Mouse (Mus musculus) liver, embryonic 14.5 days (tissue): Measurements from ENCODE around the gene Dgat2. TPM values are rescaled to one million over a fixed set of nuclear protein-coding genes. Genes with fewer than 3 reads are reported as not detected.

Source experiments
- ATAC-seq: fragments of 200-750 bp; cut with Nextera tagmentation; 2 replicates; pipeline ENCODE4 v1.8.0; 2017; ENCODE audit warnings: moderate number of reproducible peaks, mild to moderate bottlenecking, moderate library complexity; ENCODE audit not compliant: insufficient read depth
- DNase-seq, 3 experiments: peaks; one replicate each; pipeline ENCODE4 v3.0.0-alpha.2; 2012 to 2013; ENCODE audit warnings: low read depth in 3 of 3, low spot score in 3 of 3
- H3K27ac ChIP-seq: fragments of 300-500 bp; sonication (generic); 2 replicates; pipeline ENCODE4 v1.5.1; 2014; ENCODE audit warnings: moderate library complexity, mild to moderate bottlenecking, control low read depth, inconsistent platforms
- H3K27me3 ChIP-seq: fragments of 300-500 bp; sonication (generic); 2 replicates; pipeline ENCODE4 v1.6.1; 2014; ENCODE audit warnings: mild to moderate bottlenecking, low read length, moderate library complexity; ENCODE audit not compliant: control insufficient read depth, insufficient read depth
- H3K36me3 ChIP-seq: fragments of 300-500 bp; sonication (generic); replicated peaks from 2 replicates; pipeline ENCODE4 v1.6.1; 2014; ENCODE audit warnings: low read depth; ENCODE audit not compliant: control insufficient read depth, insufficient read depth
- H3K4me1 ChIP-seq, 2 experiments: fragments of 200-500 bp in 1 of 2; fragments of 300-500 bp in 1 of 2; sonication (generic) in 1 of 2; replicated peaks; 2 replicates each; pipeline ENCODE4 v1.6.1; 2012 to 2014; ENCODE audit warnings: antibody characterized with exemption in 1 of 2, inconsistent platforms in 1 of 2, low read length in 1 of 2; ENCODE audit not compliant: control insufficient read depth in 2 of 2, insufficient read depth in 2 of 2
- H3K4me2 ChIP-seq: fragments of 300-500 bp; sonication (generic); 2 replicates; pipeline ENCODE4 v1.6.1; 2014; ENCODE audit warnings: low read depth, mild to moderate bottlenecking, control low read depth, moderate library complexity
- H3K4me3 ChIP-seq, 2 experiments: fragments of 200-500 bp in 1 of 2; fragments of 300-500 bp in 1 of 2; sonication (generic) in 1 of 2; 2 replicates each; pipeline ENCODE4 v1.5.1; 2012 to 2014; ENCODE audit warnings: low read depth in 2 of 2, low read length in 2 of 2, mild to moderate bottlenecking in 2 of 2, control low read depth in 1 of 2, inconsistent platforms in 1 of 2, moderate library complexity in 1 of 2; ENCODE audit not compliant: insufficient read depth in 1 of 2
- H3K9ac ChIP-seq: fragments of 300-500 bp; sonication (generic); replicated peaks from 2 replicates; pipeline ENCODE4 v1.6.1; 2014; ENCODE audit warnings: mild to moderate bottlenecking, control low read depth, moderate library complexity
- H3K9me3 ChIP-seq: fragments of 300-500 bp; sonication (generic); 2 replicates; pipeline ENCODE4 v1.6.1; 2016; ENCODE audit warnings: low read length, mixed read lengths; ENCODE audit not compliant: control insufficient read depth
- CTCF ChIP-seq: IDR thresholded peaks from 2 replicates; pipeline ENCODE4 v1.5.1; 2016; ENCODE audit warnings: antibody characterized with exemption, low read depth, control low read depth
- EP300 ChIP-seq: IDR thresholded peaks from 2 replicates; pipeline ENCODE4 v1.6.1; 2016; ENCODE audit warnings: antibody characterized with exemption, low read depth
- WGBS: fragments of 180-500 bp; shearing (Covaris S2); extraction: QIAGEN DNeasy Blood & Tissue Kit; methylation state at CpG from one replicate; pipeline ENCODE4 v1.1.7; 2014; ENCODE audit not compliant: insufficient replicate concordance; 5-methylcytosine and 5-hydroxymethylcytosine counted together
- polyA plus RNA-seq, 2 experiments: library from polyadenylated mRNA; depleted of rRNA in 1 of 2; stranded (reverse) in 1 of 2; unstranded in 1 of 2; fragments of >200 nt; fragmentation: Nextera tagmentation in 1 of 2; extraction: Ambion mirVana in 1 of 2; gene quantifications; 2 replicates each; pipeline versions ENCODE4 v1.2.1 to v1.2.3; 2012 to 2014

Dgat2 gene
- polyA plus RNA-seq, 2 experiments = 44.0 to 66.8 TPM

DNA sequence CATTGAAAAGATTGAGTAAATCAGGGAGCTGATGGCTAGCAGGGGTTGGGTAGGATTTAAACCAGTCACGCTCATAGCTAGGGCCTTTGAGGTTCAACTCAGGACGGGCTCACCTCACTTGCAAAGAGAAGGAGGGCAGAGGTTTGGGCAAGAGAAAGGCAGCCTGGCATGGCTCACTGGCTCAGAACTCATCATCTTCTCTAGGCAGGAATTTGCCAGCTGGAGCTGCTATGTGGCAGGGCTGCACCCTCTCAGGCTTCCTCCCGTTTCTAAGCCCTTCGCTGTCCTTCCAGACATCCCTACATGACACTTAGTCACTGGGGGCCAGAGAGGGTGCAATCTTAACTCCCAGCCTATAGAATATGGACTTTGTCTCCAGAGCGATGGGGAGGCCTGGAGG, 4.9 kb upstream of the Dgat2 start:
- Histone ChIP-seq H3K4me2 (no peak overlapping the region), H3K9me3 (no peaks in the 10 kb centered on the region), H3K36me3 (no peaks in the 10 kb centered on the region), H3K27me3 (no peaks in the 10 kb centered on the region; the same call in 1 of the 2 replicates), H3K27ac (no peak overlapping the region), H3K4me3 (no peak overlapping the region), H3K9ac (no peak overlapping the region), H3K4me1 (peaks cover 0 to 23% of the 10 kb centered on the region in 2 experiments; a peak in 3 of 4 replicates)
- ATAC-seq = no peak
- WGBS = 76% methylated on average over 5 of the region's 5 CpGs
- DNase-seq = no peak
- no peak for TF ChIP-seq CTCF
- no peak for TF ChIP-seq EP300

DNA sequence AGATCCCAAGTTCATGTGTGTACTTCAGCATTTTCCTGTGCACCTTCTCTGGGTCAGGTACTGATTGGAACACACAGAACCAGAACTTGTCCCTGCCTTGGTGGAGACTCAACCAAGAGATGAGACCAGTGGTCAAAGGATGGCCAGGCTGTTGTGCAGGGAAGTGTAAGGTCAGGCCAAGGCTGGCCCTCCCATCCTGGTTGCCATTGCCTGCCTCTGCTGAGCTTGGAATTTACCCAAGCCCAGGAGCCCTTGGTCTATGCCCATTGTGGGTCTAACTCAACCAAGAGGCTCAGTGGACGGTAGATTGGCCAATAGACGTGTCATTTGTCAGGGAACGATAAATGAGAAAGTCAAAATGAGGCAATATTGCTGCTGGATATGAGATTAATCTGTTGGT, 2.9 kb upstream of the Dgat2 start:
- 62% methylated on average over 3 of the region's 3 CpGs for WGBS
- ATAC-seq (no peak), DNase-seq (no peak)
- no peaks in the 10 kb centered on the region for H3K36me3 ChIP-seq
- no peaks in the 10 kb centered on the region; the same call in 1 of the 2 replicates for H3K27me3 ChIP-seq
- no peak overlapping the region for H3K9ac ChIP-seq
- no peak overlapping the region for H3K27ac ChIP-seq
- no peak for TF ChIP-seq EP300
- TF ChIP-seq CTCF = no peak
- no peaks in the 10 kb centered on the region for H3K9me3 ChIP-seq
- no peak overlapping the region for H3K4me2 ChIP-seq
- H3K4me3 ChIP-seq = no peak overlapping the region
- H3K4me1 ChIP-seq = peaks cover 0 to 19% of the 10 kb centered on the region in 2 experiments; a peak in 2 of 4 replicates

DNA sequence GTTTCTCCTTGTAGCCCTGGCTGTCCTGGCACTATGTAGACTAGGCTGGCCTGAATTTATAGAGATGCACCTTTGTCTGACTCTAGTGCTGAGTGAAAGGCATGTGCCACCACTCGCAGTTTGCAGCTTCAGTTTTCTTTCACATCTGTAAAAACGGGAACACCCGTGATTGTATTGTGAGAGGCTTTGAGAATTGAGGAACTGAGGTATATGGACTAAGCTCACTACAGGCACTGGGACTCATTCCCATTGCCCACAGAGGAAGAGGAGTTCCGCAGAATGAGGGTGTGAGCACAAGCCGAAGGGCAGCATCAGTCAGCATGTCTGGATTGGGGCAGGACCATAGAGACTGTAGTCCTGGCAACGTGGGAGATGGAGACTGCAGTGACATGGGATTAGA, 1.2 kb upstream of the Dgat2 start:
- no peak for DNase-seq
- no peak overlapping the region for H3K27ac ChIP-seq
- WGBS = 24% methylated on average over 6 of the region's 6 CpGs
- no peaks in the 10 kb centered on the region for H3K36me3 ChIP-seq
- ATAC-seq = no peak
- H3K4me1 ChIP-seq = peaks cover 0 to 9% of the 10 kb centered on the region in 2 experiments; a peak in 2 of 4 replicates
- TF ChIP-seq EP300 (no peak), CTCF (no peak)
- no peak overlapping the region for H3K4me2 ChIP-seq
- no peaks in the 10 kb centered on the region for H3K9me3 ChIP-seq
- no peaks in the 10 kb centered on the region; the same call in 1 of the 2 replicates for H3K27me3 ChIP-seq
- H3K9ac ChIP-seq = no peak overlapping the region
- H3K4me3 ChIP-seq = no peak overlapping the region

DNA sequence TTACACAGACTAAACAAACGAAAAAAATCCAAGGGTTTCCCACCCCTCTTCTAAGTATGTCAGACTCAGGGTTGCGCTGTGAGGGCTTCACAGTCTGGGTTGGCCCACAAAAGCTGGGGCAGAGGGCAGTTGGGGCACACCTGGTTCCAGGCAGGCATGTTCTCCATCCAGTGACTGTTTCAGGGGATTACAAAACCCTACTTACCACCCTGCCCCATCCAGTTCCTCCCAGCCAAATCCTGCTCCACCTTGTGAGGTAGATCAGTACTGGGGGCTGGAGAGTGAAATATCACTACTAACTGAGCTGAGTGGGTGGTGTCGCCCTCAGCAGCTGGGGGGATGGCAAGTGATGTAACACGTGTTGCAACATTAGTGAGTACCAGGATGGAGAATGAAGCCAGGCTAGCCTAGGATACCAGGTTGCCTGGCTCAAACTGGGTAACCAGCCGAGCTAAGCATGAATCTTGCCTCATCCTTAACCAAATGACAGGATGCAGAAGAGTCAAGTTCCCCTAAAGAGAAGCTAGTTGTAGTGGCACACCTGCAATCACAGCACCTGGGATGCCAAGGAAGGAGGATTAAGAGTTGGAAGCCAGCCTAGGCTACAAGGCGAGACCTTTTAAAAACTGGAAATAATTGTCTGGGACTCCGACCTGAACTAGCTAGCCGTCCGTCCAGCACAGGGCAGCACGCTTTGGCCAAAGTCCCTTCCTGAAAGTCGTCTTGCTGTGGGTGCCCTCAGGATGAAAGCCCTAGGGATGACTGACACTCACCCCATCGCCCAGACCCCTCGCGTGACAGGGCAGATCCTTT, 694 bp downstream of the Dgat2 start:
- H3K27me3 ChIP-seq = no peaks in the 10 kb centered on the region; the same call in 1 of the 2 replicates
- no peaks in the 10 kb centered on the region for H3K36me3 ChIP-seq
- H3K9ac ChIP-seq = peak overlapping the region; percentile 15
- H3K27ac ChIP-seq = no peak overlapping the region
- peak overlapping the region; percentile 43 to 51 for H3K4me3 ChIP-seq
- no peak for DNase-seq
- TF ChIP-seq CTCF (no peak), EP300 (no peak)
- H3K4me1 ChIP-seq = peaks cover 0 to 6% of the 10 kb centered on the region in 2 experiments; a peak in 2 of 4 replicates
- H3K9me3 ChIP-seq = no peaks in the 10 kb centered on the region
- WGBS = 19% methylated on average over 14 of the region's 14 CpGs
- H3K4me2 ChIP-seq = peak overlapping the region; percentile 64
- ATAC-seq = peak; percentile 9; the same call in 1 of the 2 replicates

DNA sequence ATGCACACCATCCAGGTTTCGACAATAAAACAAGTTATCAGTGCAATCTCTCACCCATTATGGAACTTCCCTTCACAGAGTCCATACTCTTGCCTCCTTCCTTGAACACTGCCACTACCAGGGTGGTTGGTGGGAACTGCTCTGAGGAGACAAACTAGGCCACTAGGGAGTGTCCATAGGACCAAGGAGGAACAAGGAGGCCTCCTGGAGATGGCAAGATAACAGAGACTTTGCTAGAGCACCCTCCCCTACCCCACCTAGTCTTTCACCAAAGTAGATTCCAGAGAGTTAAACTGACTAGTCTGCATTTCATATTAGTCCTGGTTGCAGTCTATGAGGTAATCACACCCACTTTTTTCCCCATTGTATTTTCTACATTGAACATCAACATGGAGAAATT, 2.4 kb downstream of the Dgat2 start:
- H3K36me3 ChIP-seq = no peaks in the 10 kb centered on the region
- DNase-seq (no peak), ATAC-seq (no peak)
- no peak overlapping the region for H3K27ac ChIP-seq
- TF ChIP-seq CTCF (no peak), EP300 (no peak)
- H3K9me3 ChIP-seq = no peaks in the 10 kb centered on the region
- H3K27me3 ChIP-seq = no peaks in the 10 kb centered on the region; the same call in 1 of the 2 replicates
- no peak overlapping the region for H3K9ac ChIP-seq
- whole genome bisulfite sequencing = 58% methylated on average over 1 of the region's 1 CpGs
- H3K4me3 ChIP-seq = peak overlapping the region; percentile 11 to 51; a peak in 3 of 4 replicates
- peaks cover 0 to 6% of the 10 kb centered on the region in 2 experiments; a peak in 2 of 4 replicates for H3K4me1 ChIP-seq
- H3K4me2 ChIP-seq = peak overlapping the region; percentile 64
